Mouse (Mus musculus) cerebellum, adult 2 months (tissue): Measurements from ENCODE around the gene Zfp219. TPM values are rescaled to one million over a fixed set of nuclear protein-coding genes. Genes with fewer than 3 reads are reported as not detected.

Experiments used
- DNase-seq, 2 experiments: peaks; one replicate each; pipeline ENCODE4 v3.0.0; 2021
- H3K27ac ChIP-seq: fragments of 200-500 bp; 2 replicates; pipeline ENCODE4 v1.5.1; 2012; ENCODE audit warnings: low read length, control low read depth, inconsistent platforms; ENCODE audit not compliant: insufficient read depth
- H3K27me3 ChIP-seq: fragments of 200-500 bp; 2 replicates; pipeline ENCODE4 v1.6.1; 2012; ENCODE audit warnings: inconsistent platforms, mild to moderate bottlenecking, low read length, moderate library complexity; ENCODE audit not compliant: control insufficient read depth, insufficient read depth
- H3K4me1 ChIP-seq: fragments of 200-500 bp; 2 replicates; pipeline ENCODE4 v1.6.1; 2011; ENCODE audit warnings: low read length; ENCODE audit not compliant: control insufficient read depth, insufficient read depth
- H3K4me3 ChIP-seq: fragments of 200-500 bp; replicated peaks from 2 replicates; pipeline ENCODE3; 2011; ENCODE audit warnings: mild to moderate bottlenecking, low read depth, low read length, control low read depth; ENCODE audit not compliant: insufficient read depth
- CTCF ChIP-seq: fragments of 200-500 bp; IDR thresholded peaks from 2 replicates; pipeline ENCODE4 v1.5.1; 2011; ENCODE audit warnings: low read depth, mild to moderate bottlenecking, control low read depth, low read length, moderate library complexity, borderline replicate concordance; ENCODE audit not compliant: insufficient read depth
- POLR2A ChIP-seq: fragments of 200-500 bp; IDR thresholded peaks from 2 replicates; pipeline ENCODE4 v1.6.1; 2011; ENCODE audit warnings: low read length, control low read depth, borderline replicate concordance; ENCODE audit not compliant: insufficient read depth
- WGBS: fragments of 180-500 bp; shearing (Covaris S2); methylation state at CpG from one replicate; pipeline ENCODE4 v1.1.7; 2018; 5-methylcytosine and 5-hydroxymethylcytosine counted together
- polyA plus RNA-seq: library from polyadenylated mRNA; depleted of rRNA; stranded (reverse); fragments of >200 nt; gene quantifications from 2 replicates; pipeline ENCODE4 v1.2.3, GENCODE M21; 2012

Gene Zfp219
- polyA plus RNA-seq, 1 experiment: 184 TPM

GRCm38 (mm10) chr14:52022709-52023459 lies 2.4 kb upstream of the Zfp219 start:
- H3K4me1 ChIP-seq: peaks cover 21% of the 10 kb centered on the region; the same call in 1 of the 2 replicates
- DNase-seq: peak; percentile 90
- H3K4me3 ChIP-seq: peak overlapping the region; percentile 11
- WGBS: 4% methylated on average over 23 of the region's 23 CpGs
- H3K27me3 ChIP-seq: no peaks in the 10 kb centered on the region
- no peak for TF ChIP-seq POLR2A
- TF ChIP-seq CTCF: peak; percentile 77
- peak overlapping the region; percentile 71 for H3K27ac ChIP-seq

- Histone ChIP-seq H3K4me1 (peaks cover 21% of the 10 kb centered on the region; the same call in 1 of the 2 replicates), H3K27ac (peak overlapping the region; percentile 71; the same call in 1 of the 2 replicates), H3K4me3 (no peak overlapping the region), H3K27me3 (no peaks in the 10 kb centered on the region)
- 50% methylated on average over 3 of the region's 3 CpGs for WGBS
- TF ChIP-seq CTCF (no peak), POLR2A (no peak)
- DNase-seq: peak in 1 of 2 experiments; percentile 29
Observed at GRCm38 (mm10) chr14:52022244-52022708, 1.7 kb upstream of the Zfp219 start.

- no peak for DNase-seq
- WGBS: 88% methylated on average over 8 of the region's 8 CpGs
- Histone ChIP-seq H3K27me3 (no peaks in the 10 kb centered on the region), H3K27ac (no peak overlapping the region), H3K4me1 (peaks cover 26% of the 10 kb centered on the region), H3K4me3 (no peak overlapping the region)
- TF ChIP-seq CTCF (no peak), POLR2A (no peak)
Observed at GRCm38 (mm10) chr14:52021568-52022212, 1.2 kb upstream of the Zfp219 start.

GRCm38 (mm10) chr14:52021138-52021529 lies 601 bp upstream of the Zfp219 start:
- Histone ChIP-seq H3K27me3 (no peaks in the 10 kb centered on the region), H3K27ac (peak overlapping the region; percentile 68; the same call in 1 of the 2 replicates), H3K4me3 (no peak overlapping the region), H3K4me1 (peaks cover 29% of the 10 kb centered on the region)
- 58% methylated on average over 4 of the region's 4 CpGs for whole genome bisulfite sequencing
- DNase-seq: peak; percentile 19 to 21
- TF ChIP-seq CTCF: no peak
- TF ChIP-seq POLR2A: no peak

- no peaks in the 10 kb centered on the region for H3K27me3 ChIP-seq
- peak; percentile 99 for DNase-seq
- WGBS: under 1% methylated on average over 74 of the region's 74 CpGs
- TF ChIP-seq CTCF (no peak), POLR2A (peak; percentile 81)
- peak overlapping the region; percentile 100 for H3K27ac ChIP-seq
- peaks cover 34% of the 10 kb centered on the region for H3K4me1 ChIP-seq
- peak overlapping the region; percentile 100 for H3K4me3 ChIP-seq
Observed at GRCm38 (mm10) chr14:52019590-52020340, 768 bp downstream of the Zfp219 start.

GRCm38 (mm10) chr14:52019051-52019589 lies 1.4 kb downstream of the Zfp219 start:
- H3K4me1 ChIP-seq: peaks cover 34% of the 10 kb centered on the region
- TF ChIP-seq CTCF (peak; percentile 59; the same call in 1 of the 2 replicates), POLR2A (no peak)
- H3K27me3 ChIP-seq: no peaks in the 10 kb centered on the region
- WGBS: 11% methylated on average over 12 of the region's 12 CpGs
- peak overlapping the region; percentile 100 for H3K27ac ChIP-seq
- DNase-seq: no peak
- peak overlapping the region; percentile 100 for H3K4me3 ChIP-seq

- Histone ChIP-seq H3K4me3 (peak overlapping the region; percentile 100), H3K27me3 (no peaks in the 10 kb centered on the region), H3K27ac (peak overlapping the region; percentile 100), H3K4me1 (peaks cover 33% of the 10 kb centered on the region)
- peak; percentile 47 to 51 for DNase-seq
- WGBS: 66% methylated on average over 15 of the region's 15 CpGs
- TF ChIP-seq POLR2A (no peak), CTCF (no peak)
Observed at GRCm38 (mm10) chr14:52018248-52019050, 2.1 kb downstream of the Zfp219 start.
